Mouse (Mus musculus) spleen, postnatal 36 days (tissue): ENCODE results near the gene Neurog1.

Experiments used
- DNase-seq, 2 experiments: peaks; one replicate each; pipeline ENCODE4 v3.0.0; 2022; ENCODE audit warnings: low spot score in 2 of 2, mixed read lengths in 1 of 2

Neurog1 gene

GRCm38 (mm10) chr13:56258196-56259020 lies 6.4 kb upstream of the Neurog1 start:
- no peak for DNase-seq

GRCm38 (mm10) chr13:56257469-56258153 lies 5.6 kb upstream of the Neurog1 start:
- DNase-seq = no peak

- no peak for DNase-seq
Observed at GRCm38 (mm10) chr13:56256716-56257299, 4.8 kb upstream of the Neurog1 start.

GRCm38 (mm10) chr13:56253379-56253778 lies 1.4 kb upstream of the Neurog1 start:
- no peak for DNase-seq

- no peak for DNase-seq
Observed at GRCm38 (mm10) chr13:56252783-56253182, 820 bp upstream of the Neurog1 start.

- DNase-seq = no peak
Observed at GRCm38 (mm10) chr13:56251176-56251923, 613 bp downstream of the Neurog1 start.

- DNase-seq = no peak
Observed at GRCm38 (mm10) chr13:56250551-56251161, 1.3 kb downstream of the Neurog1 start.

- DNase-seq = no peak
Observed at GRCm38 (mm10) chr13:56249593-56250341, 2.2 kb downstream of the Neurog1 start.

GRCm38 (mm10) chr13:56243104-56243503 lies 8.9 kb downstream of the Neurog1 start:
- no peak for DNase-seq

- DNase-seq = no peak
Observed at GRCm38 (mm10) chr13:56240012-56240770, 11.8 kb downstream of the Neurog1 start.

- no peak for DNase-seq
Observed at GRCm38 (mm10) chr13:56237905-56238304, 14.1 kb downstream of the Neurog1 start.

- no peak for DNase-seq
Observed at GRCm38 (mm10) chr13:56236194-56236593, 15.8 kb downstream of the Neurog1 start.

GRCm38 (mm10) chr13:56228790-56229189 lies 23.2 kb downstream of the Neurog1 start:
- no peak for DNase-seq

- no peak for DNase-seq
Observed at GRCm38 (mm10) chr13:56226175-56226954, 25.6 kb downstream of the Neurog1 start.

GRCm38 (mm10) chr13:56223625-56224024 lies 28.3 kb downstream of the Neurog1 start:
- no peak for DNase-seq

GRCm38 (mm10) chr13:56222849-56223246 lies 29.1 kb downstream of the Neurog1 start:
- no peak for DNase-seq

GRCm38 (mm10) chr13:56221995-56222848 lies 29.7 kb downstream of the Neurog1 start:
- no peak for DNase-seq
